Mouse (Mus musculus) cerebellum, adult (tissue): ENCODE results near the gene Casp9.
"Not testable (repeated sequence)": the region's sequence is repeated elsewhere in the genome, so short reads cannot be mapped to it uniquely, and the experiment has no call there.

Experiments
- ATAC-seq: cut with Nextera tagmentation; 2 replicates; pipeline ENCODE4 v1.9.2; 2017; ENCODE audit warnings: mild to moderate bottlenecking, moderate library complexity, mixed read lengths; ENCODE audit not compliant: insufficient number of reproducible peaks, low FRiP score, low TSS enrichment

Casp9 gene

GRCm38 (mm10) chr4:141773019-141773418, 20.4 kb upstream of the Casp9 start:
- not testable (repeated sequence) for ATAC-seq

DNA sequence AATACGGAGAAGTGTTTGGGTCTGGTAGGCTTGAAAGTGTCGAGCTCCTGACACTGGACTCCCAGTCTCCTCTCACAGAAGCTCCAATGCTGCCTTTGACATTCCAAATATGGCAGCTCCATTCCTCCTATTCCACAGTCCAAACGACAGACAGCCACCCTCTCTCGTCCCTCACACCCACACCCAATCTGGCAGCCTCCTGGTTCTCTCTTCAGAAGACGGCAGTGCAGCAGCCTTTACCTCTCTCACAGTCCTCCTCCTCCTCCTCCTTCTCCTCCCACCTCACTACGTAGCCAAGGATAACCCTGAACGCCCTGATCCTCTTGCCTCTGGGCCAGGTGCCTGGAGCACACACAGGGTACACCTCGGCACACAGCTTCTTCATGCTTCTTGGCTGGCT, 13.6 kb upstream of the Casp9 start:
- ATAC-seq = no peak

GRCm38 (mm10) chr4:141781201-141781985, 12.0 kb upstream of the Casp9 start:
- no peak for ATAC-seq

GRCm38 (mm10) chr4:141784835-141785234, 8.6 kb upstream of the Casp9 start:
- no peak for ATAC-seq

GRCm38 (mm10) chr4:141786141-141786540, 7.3 kb upstream of the Casp9 start:
- no peak for ATAC-seq

DNA sequence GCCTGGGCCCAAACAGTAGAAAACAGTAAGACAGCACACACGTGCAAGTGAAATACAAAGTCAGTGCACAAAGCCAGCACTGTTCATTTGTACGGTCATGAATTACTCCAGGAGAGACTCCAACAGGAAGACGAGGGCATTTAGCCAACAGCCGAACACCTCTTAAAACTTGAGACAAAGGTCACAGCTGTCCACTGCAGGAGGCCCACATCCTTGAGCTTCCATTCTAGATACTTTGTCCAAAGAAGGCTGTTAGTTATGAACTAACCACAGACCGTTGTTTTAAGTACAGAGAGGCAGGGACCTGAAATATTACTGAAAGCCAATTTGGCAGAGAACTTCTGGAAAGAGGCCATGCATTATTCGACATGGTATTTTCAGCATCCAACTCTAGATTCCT, 6.4 kb upstream of the Casp9 start:
- ATAC-seq = no peak

GRCm38 (mm10) chr4:141787462-141787861, 6.0 kb upstream of the Casp9 start:
- no peak for ATAC-seq

GRCm38 (mm10) chr4:141789564-141790218, 3.7 kb upstream of the Casp9 start:
- no peak for ATAC-seq

- peak; percentile 84 for ATAC-seq
These were observed 2.9 kb upstream of the Casp9 start, which contains the start of gene Dnajc16 for GRCm38 (mm10) chr4:141790524-141790990. TSS of gene Dnajc16 (minus strand) at chr4:141790931.

- ATAC-seq = no peak
These were observed 1.9 kb upstream of the Casp9 start for GRCm38 (mm10) chr4:141791486-141791885.

- no peak for ATAC-seq
These were observed 1.5 kb upstream of the Casp9 start for GRCm38 (mm10) chr4:141791951-141792350.

GRCm38 (mm10) chr4:141792554-141793281, 694 bp upstream of the Casp9 start:
- ATAC-seq = no peak

DNA sequence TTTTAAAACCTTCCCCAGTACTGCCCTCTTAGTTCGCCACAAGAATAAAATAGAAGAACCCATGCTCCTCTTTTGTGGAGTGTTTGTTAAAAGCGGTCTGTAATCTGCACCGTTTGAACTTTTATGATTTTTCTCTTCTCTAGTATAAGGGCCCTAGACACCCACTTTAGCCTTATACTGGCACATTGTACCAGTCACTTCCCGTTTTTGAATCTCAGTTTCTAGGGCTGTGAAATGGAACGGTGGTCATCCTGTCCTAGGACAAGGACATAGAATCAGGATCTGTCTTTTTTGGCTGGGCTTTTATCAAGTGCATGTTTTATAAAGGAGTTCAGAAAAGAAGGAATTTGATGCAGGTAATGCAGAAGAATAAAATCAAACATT, 732 bp downstream of the Casp9 start:
- ATAC-seq = no peak

GRCm38 (mm10) chr4:141796356-141796755, 2.9 kb downstream of the Casp9 start:
- ATAC-seq = no peak

- ATAC-seq = no peak
These were observed 3.5 kb downstream of the Casp9 start for GRCm38 (mm10) chr4:141796954-141797353.

GRCm38 (mm10) chr4:141797545-141797944, 4.1 kb downstream of the Casp9 start:
- ATAC-seq = no peak

DNA sequence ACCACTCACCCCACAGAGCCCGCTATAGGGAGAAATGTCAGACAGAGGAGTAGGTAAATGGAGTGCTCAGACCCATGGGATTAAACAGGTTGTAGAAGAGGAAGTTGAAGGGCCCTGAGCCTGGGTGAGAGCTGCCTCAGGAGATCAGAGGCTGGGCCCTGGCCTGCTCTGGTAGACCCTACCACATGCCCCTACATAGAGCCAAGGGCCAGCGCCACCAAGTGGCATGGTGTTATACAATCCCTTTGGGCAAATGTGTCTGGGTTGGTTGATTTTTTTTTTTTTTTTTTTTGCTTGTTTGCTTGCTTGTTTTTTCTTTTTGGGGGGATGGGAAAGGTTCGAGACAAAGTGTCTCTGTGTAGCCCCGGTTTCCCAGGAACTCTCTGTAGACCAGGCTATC, 10.7 kb downstream of the Casp9 start:
- ATAC-seq = no peak

- no peak for ATAC-seq
These were observed 12.5 kb downstream of the Casp9 start for GRCm38 (mm10) chr4:141805886-141806285.

DNA sequence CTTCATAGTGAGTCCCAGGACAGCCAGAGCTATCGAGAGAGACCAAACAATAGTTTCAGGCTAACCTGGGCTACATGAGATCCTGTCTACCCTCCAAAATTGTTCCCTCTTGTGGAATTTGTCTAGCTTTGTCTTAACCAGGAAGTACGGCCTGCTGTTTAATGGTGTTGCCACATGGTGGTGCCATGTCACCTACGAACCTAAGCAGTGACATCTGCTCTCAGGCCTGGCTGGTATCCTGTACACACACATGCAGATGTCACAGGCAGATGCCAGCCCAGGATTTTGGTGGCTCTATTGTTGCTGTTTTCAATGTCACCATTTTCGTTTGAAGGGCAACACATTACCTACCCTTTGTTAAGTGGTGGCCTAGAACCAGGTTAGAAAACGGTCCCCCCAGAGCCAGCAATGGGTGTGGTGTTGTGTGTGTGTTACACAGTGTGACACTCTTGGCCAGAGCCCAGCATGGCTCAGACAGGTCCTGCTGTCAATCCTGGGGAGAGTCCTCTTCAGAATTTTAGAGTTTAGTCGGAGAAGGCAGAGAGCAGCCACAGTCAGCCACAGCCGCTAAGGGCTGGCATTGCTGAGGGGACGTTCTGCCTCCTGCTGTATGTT, 16.5 kb downstream of the Casp9 start:
- no peak for ATAC-seq

DNA sequence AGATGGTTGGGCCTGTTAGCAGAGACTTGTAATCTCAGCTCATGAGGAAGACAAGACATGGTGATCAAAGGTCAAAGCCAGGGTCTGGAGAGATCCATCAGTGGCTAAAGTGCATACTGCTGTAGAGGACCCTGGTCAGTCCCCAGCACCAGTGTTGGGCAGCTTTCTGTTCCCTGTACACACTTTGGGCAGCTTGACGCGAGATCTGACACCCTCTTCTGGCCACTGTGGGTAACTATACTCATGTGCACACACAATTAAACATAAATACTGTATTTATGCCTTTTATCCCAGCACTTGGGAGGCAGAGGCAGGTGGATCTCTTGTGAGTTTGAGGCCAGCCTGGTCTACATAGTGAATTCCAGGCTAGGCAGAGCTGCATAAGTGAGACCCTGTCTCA, 17.6 kb downstream of the Casp9 start:
- no peak for ATAC-seq

DNA sequence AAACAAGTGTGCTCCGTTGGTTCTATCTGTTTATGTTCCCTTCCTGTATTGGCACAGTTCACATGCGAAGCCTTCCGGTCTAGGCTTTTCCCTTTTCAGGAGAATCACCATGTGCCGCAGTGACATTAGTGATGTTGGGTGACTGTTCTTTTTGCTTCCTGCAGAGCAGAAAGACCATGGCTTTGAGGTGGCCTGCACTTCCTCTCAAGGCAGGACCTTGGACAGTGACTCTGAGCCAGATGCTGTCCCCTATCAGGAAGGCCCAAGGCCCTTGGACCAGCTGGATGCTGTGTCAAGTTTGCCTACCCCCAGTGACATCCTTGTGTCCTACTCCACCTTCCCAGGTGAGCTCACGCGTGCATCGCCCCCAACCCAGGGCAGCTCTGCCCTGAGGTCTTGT, 18.0 kb downstream of the Casp9 start:
- no peak for ATAC-seq
